Mouse (Mus musculus): ENCODE data around the gene Adgrb3. TPM values are rescaled to one million over a fixed set of nuclear protein-coding genes. Genes with fewer than 3 reads are reported as not detected.

Adgrb3 gene
- polyA plus RNA-seq, 2 experiments, result 1.8 to 2.2 TPM

GRCm38 (mm10) chr1:25166036-25166796 is 663.3 kb downstream of the Adgrb3 start:
- no peak overlapping the region for H3K4me2 ChIP-seq (replicated peaks; ENCODE audit: low read depth, low read length, severe bottlenecking)
- peak; percentile 9 for DNase-seq (ENCODE audit: low spot score)
- no peak overlapping the region for H3K4me3 ChIP-seq (replicated peaks; ENCODE audit: low read length)
- H3K36me3 ChIP-seq (ENCODE audit: control insufficient read depth, insufficient read depth, low read length), result no peaks in the 10 kb centered on the region
- ATAC-seq (ENCODE audit: low FRiP score, low read depth), result no peak; the same call in 1 of the 2 replicates
- 54% methylated on average over 11 of the region's 11 CpGs for WGBS
- no peak for TF ChIP-seq POLR2A (IDR thresholded peaks at IDR 0.05; ENCODE audit: borderline replicate concordance, extremely low read depth, insufficient read depth, insufficient read length)
- no peak overlapping the region for H3K27ac ChIP-seq (replicated peaks; ENCODE audit: low read depth, low read length)
- H3K9ac ChIP-seq (ENCODE audit: low read depth, low read length, severe bottlenecking), result no peak overlapping the region
- no peaks in the 10 kb centered on the region for H3K27me3 ChIP-seq (ENCODE audit: control insufficient read depth, insufficient read depth, low read length)
- no peaks in the 10 kb centered on the region for H3K4me1 ChIP-seq (ENCODE audit: control insufficient read depth, insufficient read depth, low read length)
- H3K9me3 ChIP-seq (ENCODE audit: control insufficient read depth, low read length), result no peaks in the 10 kb centered on the region

DNA sequence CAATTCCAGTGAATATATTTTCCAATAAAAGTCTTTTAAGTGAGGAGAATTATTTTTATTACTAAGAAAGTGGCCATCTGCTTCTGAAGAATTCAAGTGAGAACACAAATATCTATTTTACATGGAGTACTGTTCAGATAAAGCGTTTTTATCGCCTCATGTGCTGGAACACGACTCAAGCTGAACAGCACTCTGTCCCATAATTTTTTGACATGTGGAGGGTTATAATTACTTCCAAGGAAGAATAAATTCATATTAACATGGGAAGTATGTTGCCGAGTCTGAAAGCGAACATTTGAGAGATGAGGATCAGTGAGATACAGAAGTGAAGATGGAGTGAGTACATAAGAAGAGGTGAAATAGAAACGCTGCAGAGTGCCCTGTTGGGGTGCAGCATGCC is 665.9 kb downstream of the Adgrb3 start:
- WGBS, result 75% methylated on average over 6 of the region's 6 CpGs
- TF ChIP-seq POLR2A (IDR thresholded peaks at IDR 0.05; ENCODE audit: borderline replicate concordance, extremely low read depth, insufficient read depth, insufficient read length), result no peak
- Histone ChIP-seq H3K27ac (replicated peaks; ENCODE audit: low read depth, low read length) (no peak overlapping the region), H3K9me3 (ENCODE audit: control insufficient read depth, low read length) (no peaks in the 10 kb centered on the region), H3K4me3 (replicated peaks; ENCODE audit: low read length) (no peak overlapping the region), H3K4me2 (replicated peaks; ENCODE audit: low read depth, low read length, severe bottlenecking) (no peak overlapping the region), H3K4me1 (ENCODE audit: control insufficient read depth, insufficient read depth, low read length) (no peaks in the 10 kb centered on the region), H3K27me3 (ENCODE audit: control insufficient read depth, insufficient read depth, low read length) (no peaks in the 10 kb centered on the region), H3K9ac (ENCODE audit: low read depth, low read length, severe bottlenecking) (no peak overlapping the region), H3K36me3 (ENCODE audit: control insufficient read depth, insufficient read depth, low read length) (no peaks in the 10 kb centered on the region)
- DNase-seq (ENCODE audit: low spot score), result no peak
- no peak for ATAC-seq (ENCODE audit: low FRiP score, low read depth)

DNA sequence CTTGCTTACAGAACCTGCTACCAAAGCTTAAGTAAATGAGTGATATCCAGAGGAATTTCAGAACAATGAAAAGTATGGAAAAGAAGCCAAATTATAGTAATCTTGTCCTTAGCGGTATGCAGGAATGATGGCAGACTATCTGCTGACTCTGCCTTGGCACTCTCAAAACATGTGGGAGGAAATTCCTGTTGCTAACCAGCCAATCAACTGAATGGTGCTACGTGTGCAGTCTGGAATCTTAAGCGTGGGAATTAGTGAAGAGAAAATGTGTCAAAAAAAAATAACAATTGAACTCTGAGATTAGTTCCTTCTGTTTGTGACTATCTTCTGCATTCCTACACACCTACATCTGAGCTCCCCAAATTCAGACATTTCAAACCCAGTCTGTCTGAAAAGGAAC is 683.3 kb downstream of the Adgrb3 start:
- 85% methylated on average over 3 of the region's 3 CpGs for WGBS
- no peak overlapping the region for H3K9ac ChIP-seq (ENCODE audit: low read depth, low read length, severe bottlenecking)
- no peaks in the 10 kb centered on the region for H3K36me3 ChIP-seq (ENCODE audit: control insufficient read depth, insufficient read depth, low read length)
- H3K4me1 ChIP-seq (ENCODE audit: control insufficient read depth, insufficient read depth, low read length), result no peaks in the 10 kb centered on the region
- no peaks in the 10 kb centered on the region for H3K9me3 ChIP-seq (ENCODE audit: control insufficient read depth, low read length)
- ATAC-seq (ENCODE audit: low FRiP score, low read depth) (no peak), DNase-seq (ENCODE audit: low spot score) (no peak)
- H3K27ac ChIP-seq (replicated peaks; ENCODE audit: low read depth, low read length), result no peak overlapping the region
- no peaks in the 10 kb centered on the region for H3K27me3 ChIP-seq (ENCODE audit: control insufficient read depth, insufficient read depth, low read length)
- H3K4me2 ChIP-seq (replicated peaks; ENCODE audit: low read depth, low read length, severe bottlenecking), result no peak overlapping the region
- no peak for TF ChIP-seq POLR2A (IDR thresholded peaks at IDR 0.05; ENCODE audit: borderline replicate concordance, extremely low read depth, insufficient read depth, insufficient read length)
- H3K4me3 ChIP-seq (replicated peaks; ENCODE audit: low read length), result no peak overlapping the region

DNA sequence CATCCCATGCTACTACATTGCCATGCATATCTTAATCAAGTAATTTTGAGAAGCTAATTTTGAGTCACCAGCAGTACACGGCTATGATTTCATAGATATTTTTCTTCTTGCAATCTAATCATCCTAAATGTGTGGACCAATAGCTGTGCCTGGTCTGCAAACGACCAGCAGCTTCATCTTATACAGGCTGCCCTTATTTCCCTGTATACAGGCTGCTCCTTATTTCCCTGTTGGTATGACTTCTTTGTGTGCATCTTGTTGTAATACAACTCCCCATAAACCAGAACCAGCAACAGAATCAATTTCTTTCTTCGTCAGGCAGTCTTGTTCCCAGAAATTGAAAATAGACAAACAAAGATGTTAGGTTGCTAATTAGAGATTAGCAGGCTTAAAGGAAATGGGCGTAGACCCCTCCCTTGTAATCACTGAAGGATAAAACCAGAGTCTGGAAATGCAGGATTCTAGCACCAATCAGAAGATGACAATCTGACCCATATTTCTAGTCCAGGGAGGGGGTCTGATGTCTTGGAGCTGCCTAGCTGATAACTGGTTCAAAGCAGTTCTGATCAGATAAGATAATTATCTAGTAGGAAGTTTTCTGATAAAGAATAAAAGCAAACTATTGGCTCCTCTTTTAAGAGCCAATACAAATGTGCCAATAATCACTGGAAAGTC is 697.2 kb downstream of the Adgrb3 start:
- no peak for TF ChIP-seq POLR2A (IDR thresholded peaks at IDR 0.05; ENCODE audit: borderline replicate concordance, extremely low read depth, insufficient read depth, insufficient read length)
- H3K27ac ChIP-seq (replicated peaks; ENCODE audit: low read depth, low read length), result no peak overlapping the region
- DNase-seq (ENCODE audit: low spot score) (no peak), ATAC-seq (ENCODE audit: low FRiP score, low read depth) (no peak)
- no peak overlapping the region for H3K4me3 ChIP-seq (replicated peaks; ENCODE audit: low read length)
- H3K27me3 ChIP-seq (ENCODE audit: control insufficient read depth, insufficient read depth, low read length), result no peaks in the 10 kb centered on the region
- H3K4me2 ChIP-seq (replicated peaks; ENCODE audit: low read depth, low read length, severe bottlenecking), result no peak overlapping the region
- WGBS, result 57% methylated on average over 4 of the region's 4 CpGs
- no peaks in the 10 kb centered on the region for H3K9me3 ChIP-seq (ENCODE audit: control insufficient read depth, low read length)
- no peaks in the 10 kb centered on the region for H3K4me1 ChIP-seq (ENCODE audit: control insufficient read depth, insufficient read depth, low read length)
- H3K9ac ChIP-seq (ENCODE audit: low read depth, low read length, severe bottlenecking), result no peak overlapping the region
- H3K36me3 ChIP-seq (ENCODE audit: control insufficient read depth, insufficient read depth, low read length), result no peaks in the 10 kb centered on the region

- Histone ChIP-seq H3K9me3 (ENCODE audit: control insufficient read depth, low read length) (no peaks in the 10 kb centered on the region), H3K4me2 (replicated peaks; ENCODE audit: low read depth, low read length, severe bottlenecking) (no peak overlapping the region), H3K9ac (ENCODE audit: low read depth, low read length, severe bottlenecking) (no peak overlapping the region), H3K27me3 (ENCODE audit: control insufficient read depth, insufficient read depth, low read length) (no peaks in the 10 kb centered on the region), H3K27ac (replicated peaks; ENCODE audit: low read depth, low read length) (no peak overlapping the region), H3K4me1 (ENCODE audit: control insufficient read depth, insufficient read depth, low read length) (no peaks in the 10 kb centered on the region), H3K4me3 (replicated peaks; ENCODE audit: low read length) (no peak overlapping the region), H3K36me3 (ENCODE audit: control insufficient read depth, insufficient read depth, low read length) (no peaks in the 10 kb centered on the region)
- 81% methylated on average over 11 of the region's 11 CpGs for WGBS
- TF ChIP-seq POLR2A (IDR thresholded peaks at IDR 0.05; ENCODE audit: borderline replicate concordance, extremely low read depth, insufficient read depth, insufficient read length), result no peak
- DNase-seq (ENCODE audit: low spot score), result no peak
- ATAC-seq (ENCODE audit: low FRiP score, low read depth), result no peak
Measured at GRCm38 (mm10) chr1:25115512-25115911, 714.0 kb downstream of the Adgrb3 start.

Measured in limb, embryonic 14.5 days (tissue).